Comparison of ENCODE assay signal across 14 mouse cellular contexts in the genomic region with DNA sequence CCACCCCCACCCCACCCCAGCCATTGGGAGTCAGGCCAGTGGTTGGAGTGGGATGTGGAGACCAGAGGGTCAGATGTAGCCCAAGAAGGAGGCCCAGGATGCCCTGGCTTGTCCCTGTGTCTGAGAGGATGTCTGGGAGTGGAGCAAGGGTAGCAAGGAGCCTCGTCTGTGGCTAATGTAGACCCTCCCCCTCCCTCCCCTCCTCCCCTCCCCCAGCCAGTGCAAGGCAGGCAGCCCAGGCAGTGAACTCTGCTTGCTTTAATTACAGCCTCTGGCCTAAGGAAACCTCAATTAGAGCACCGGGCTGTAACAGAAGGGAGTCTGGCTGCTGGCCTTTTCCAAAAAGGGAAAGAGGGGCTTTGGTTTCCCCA. TPM values are rescaled to one million over a fixed set of nuclear protein-coding genes. Genes with fewer than 3 reads are reported as not detected.
DNase-seq lines count a peak whose midpoint lies in the region; ATAC-seq and TF ChIP-seq lines count a peak whose summit lies in the region.
"Had no signal": no experiment of that assay in that cellular context is flagged by ENCODE, and none has a peak within 500 bp of the region (broad histone marks: within the 10 kb centered on the region; RNA-seq: fewer than 3 reads in every experiment).

No protein-coding gene starts in this region.

- TF ChIP-seq POLR2A in testis, adult 2 months (IDR thresholded peaks at IDR 0.05; ENCODE audit: control insufficient read depth, low read depth, low read length): no peak

- peak overlapping the region; percentile 28 for H3K4me3 ChIP-seq in testis, adult 2 months (ENCODE audit: control insufficient read depth, low read depth, low read length)
- H3K4me3 ChIP-seq in midbrain, embryonic 12.5 days: peak overlapping the region; percentile 100
- no peak overlapping the region for H3K4me3 ChIP-seq in intestine, postnatal 0 days (ENCODE audit: low read depth, low read length)
- H3K4me3 ChIP-seq: gastrocnemius, adult 2 months had no signal

- no peaks in the 10 kb centered on the region for H3K27me3 ChIP-seq in testis, adult 2 months (ENCODE audit: control insufficient read depth, insufficient read depth, low read length)
- no peaks in the 10 kb centered on the region for H3K27me3 ChIP-seq in midbrain, embryonic 12.5 days
- H3K27me3 ChIP-seq in intestine, postnatal 0 days (replicated peaks; ENCODE audit: control insufficient read depth, insufficient read depth, low read length): no peaks in the 10 kb centered on the region
- H3K27me3 ChIP-seq: CH12.LX had no signal

- ATAC-seq in midbrain, embryonic 12.5 days (ENCODE audit: low FRiP score, low read depth): no peak
- no peak for ATAC-seq in monocyte, adult 5-6 weeks (replicated peaks; ENCODE audit: insufficient number of reproducible peaks, low FRiP score, low TSS enrichment, poor library complexity, severe bottlenecking)
- ATAC-seq in intestine, postnatal 0 days: no peak

- no peaks in the 10 kb centered on the region for H3K9me3 ChIP-seq in midbrain, embryonic 12.5 days
- H3K9me3 ChIP-seq in intestine, postnatal 0 days (ENCODE audit: control insufficient read depth): no peaks in the 10 kb centered on the region

- H3K4me2 ChIP-seq in midbrain, embryonic 12.5 days (replicated peaks): peak overlapping the region; percentile 94
- no peak overlapping the region for H3K4me2 ChIP-seq in intestine, postnatal 0 days (replicated peaks; ENCODE audit: low read depth)

- no peaks in the 10 kb centered on the region; the same call in 1 of the 2 replicates for H3K36me3 ChIP-seq in testis, adult 2 months (ENCODE audit: control insufficient read depth, insufficient read depth, low read length)
- H3K36me3 ChIP-seq in midbrain, embryonic 12.5 days: peaks cover 78% of the 10 kb centered on the region
- H3K36me3 ChIP-seq in intestine, postnatal 0 days (ENCODE audit: control insufficient read depth, insufficient read depth): no peaks in the 10 kb centered on the region

- TF ChIP-seq CTCF in testis, adult 2 months (IDR thresholded peaks at IDR 0.05; ENCODE audit: control insufficient read depth, insufficient read depth, insufficient replicate concordance, low read depth, low read length): no peak
- TF ChIP-seq CTCF in intestine, postnatal 0 days (IDR thresholded peaks at IDR 0.05; ENCODE audit: low read depth): no peak

- H3K4me1 ChIP-seq in testis, adult 2 months (ENCODE audit: control insufficient read depth, insufficient read depth, low read length): peaks cover 22% of the 10 kb centered on the region
- peaks cover 76% of the 10 kb centered on the region for H3K4me1 ChIP-seq in midbrain, embryonic 12.5 days
- no peaks in the 10 kb centered on the region; the same call in 1 of the 2 replicates for H3K4me1 ChIP-seq in intestine, postnatal 0 days (replicated peaks; ENCODE audit: control insufficient read depth, insufficient read depth, low read length)

- no peak for DNase-seq in testis, postnatal 10 days (ENCODE audit: low spot score)
- DNase-seq in forelimb bud, embryonic 11.5 days (ENCODE audit: low read depth, low spot score): peak; percentile 59
- no peak for DNase-seq in right cerebral cortex, postnatal 4 days
- DNase-seq in lung, postnatal 36 days: no peak
- DNase-seq: cerebellum, adult 8-10 months; gastrocnemius, adult 2 months; heart, postnatal 4 days; lung, postnatal 14 days had no signal

- no peak overlapping the region for H3K27ac ChIP-seq in testis, adult 2 months (ENCODE audit: control insufficient read depth, insufficient read depth, low read depth, low read length)
- H3K27ac ChIP-seq in midbrain, embryonic 12.5 days (replicated peaks): peak overlapping the region; percentile 99
- no peak overlapping the region for H3K27ac ChIP-seq in intestine, postnatal 0 days (ENCODE audit: low read depth, low read length)
- H3K27ac ChIP-seq: gastrocnemius, adult 2 months had no signal

- 0% methylated on average over 2 of the region's 2 CpGs for WGBS in midbrain, embryonic 12.5 days
- WGBS in intestine, postnatal 0 days: 44% methylated on average over 2 of the region's 2 CpGs

- peak overlapping the region; percentile 100 for H3K9ac ChIP-seq in midbrain, embryonic 12.5 days (replicated peaks)
- H3K9ac ChIP-seq in intestine, postnatal 0 days (ENCODE audit: low read depth, low read length): no peak overlapping the region

RNA-seq across cellular contexts. Expression of gene Msi1, which starts 8.5 kb away (rescaled TPM):
- polyA plus RNA-seq in testis, adult 2 months (2012; rRNA removed): 61.9 and 63.9 TPM in 2 replicates
- polyA plus RNA-seq in midbrain, embryonic 12.5 days (2016; fragmentation: Nextera tagmentation; extraction: Ambion mirVana): 211 and 227 TPM in 2 replicates
- not detected in 3 replicates for total RNA-seq in monocyte, adult 5-6 weeks (2017)
- 4.1 and 4.3 TPM in 2 replicates for polyA plus RNA-seq in intestine, postnatal 0 days (2015; fragmentation: Nextera tagmentation; extraction: Ambion mirVana)

RNA-seq across cellular contexts. Expression of gene Pla2g1b, which starts 28.1 kb away (rescaled TPM):
- polyA plus RNA-seq in testis, adult 2 months (2012; rRNA removed): 0.64 and 0.87 TPM in 2 replicates
- not detected in 2 replicates for polyA plus RNA-seq in midbrain, embryonic 12.5 days (2016; fragmentation: Nextera tagmentation; extraction: Ambion mirVana)
- total RNA-seq in monocyte, adult 5-6 weeks (2017): not detected in 3 replicates
- polyA plus RNA-seq in intestine, postnatal 0 days (2015; fragmentation: Nextera tagmentation; extraction: Ambion mirVana): 0.78 and 0.98 TPM in 2 replicates
- total RNA-seq: adrenal gland, adult 18-20 months; CH12.LX; gastrocnemius, adult 2 months; heart, postnatal 4 days had no signal

RNA-seq across cellular contexts. Expression of gene Sirt4, which starts 46.6 kb away (rescaled TPM):
- polyA plus RNA-seq in testis, adult 2 months (2012; rRNA removed): 34.6 and 38.4 TPM in 2 replicates
- 24.2 and 26.2 TPM in 2 replicates for polyA plus RNA-seq in midbrain, embryonic 12.5 days (2016; fragmentation: Nextera tagmentation; extraction: Ambion mirVana)
- 5.2 to 10.7 TPM (median 7.8 TPM) in 3 replicates for total RNA-seq in monocyte, adult 5-6 weeks (2017)
- 5.0 and 6.4 TPM in 2 replicates for polyA plus RNA-seq in intestine, postnatal 0 days (2015; fragmentation: Nextera tagmentation; extraction: Ambion mirVana)

Comparison
In these comparisons a context has a peak if more than half of its experiments do, and no peak if none do; other contexts are left out.
1. RNA of gene Msi1, which starts 8.5 kb away (polyA plus RNA-seq): 211 to 227 TPM in midbrain, embryonic 12.5 days and 61.9 to 63.9 TPM in testis, adult 2 months; 4.1 to 4.3 TPM in intestine, postnatal 0 days; every median in the first group is over 10 times any median in the second.